8 mouse cellular contexts compared by ENCODE assay signal in genomic region chr17:87796881-87797416, GRCm38 (mm10). TPM values are rescaled to one million over a fixed set of nuclear protein-coding genes. Genes with fewer than 3 reads are reported as not detected.
A peak's percentile ranks its signal among the peaks of the same experiment; 100 is the strongest.
DNase-seq lines count a peak whose midpoint lies in the region; ATAC-seq and TF ChIP-seq lines count a peak whose summit lies in the region.

No protein-coding gene starts in this region.

- ATAC-seq in intestine, embryonic 15.5 days, result peak; percentile 35; the same call in 1 of the 2 replicates
- ATAC-seq in neural tube, embryonic 13.5 days (ENCODE audit: low read depth), result peak; percentile 51; the same call in 1 of the 2 replicates

- H3K36me3 ChIP-seq in intestine, embryonic 15.5 days, result no peaks in the 10 kb centered on the region
- no peaks in the 10 kb centered on the region for H3K36me3 ChIP-seq in neural tube, embryonic 13.5 days

- no peak overlapping the region for H3K9ac ChIP-seq in intestine, embryonic 15.5 days
- peak overlapping the region; percentile 64 for H3K9ac ChIP-seq in neural tube, embryonic 13.5 days

- H3K4me1 ChIP-seq in intestine, embryonic 15.5 days (replicated peaks), result peaks cover 21% of the 10 kb centered on the region
- H3K4me1 ChIP-seq in neural tube, embryonic 13.5 days (replicated peaks), result peaks cover 27% of the 10 kb centered on the region

- peak overlapping the region; percentile 57 for H3K4me3 ChIP-seq in gastrocnemius, adult 2 months
- peak overlapping the region; percentile 42 for H3K4me3 ChIP-seq in intestine, embryonic 15.5 days (replicated peaks)
- peak overlapping the region; percentile 52 for H3K4me3 ChIP-seq in neural tube, embryonic 13.5 days

- H3K27me3 ChIP-seq in intestine, embryonic 15.5 days (replicated peaks), result peaks cover 56% of the 10 kb centered on the region
- peaks cover 82% of the 10 kb centered on the region for H3K27me3 ChIP-seq in neural tube, embryonic 13.5 days

- H3K27ac ChIP-seq in gastrocnemius, adult 2 months, result no peak overlapping the region
- no peak overlapping the region for H3K27ac ChIP-seq in intestine, embryonic 15.5 days
- no peak overlapping the region for H3K27ac ChIP-seq in neural tube, embryonic 13.5 days (replicated peaks)

- intact Hi-C loops in gastrocnemius, adult 2 months (cut with DNase I), result no loop called here

- H3K9me3 ChIP-seq in intestine, embryonic 15.5 days, result no peaks in the 10 kb centered on the region
- H3K9me3 ChIP-seq in neural tube, embryonic 13.5 days, result no peaks in the 10 kb centered on the region

- no peak for DNase-seq in gastrocnemius, adult 2 months
- no peak for DNase-seq in gastrocnemius, postnatal 10 days
- peak; percentile 37 for DNase-seq in testis, postnatal 10 days (ENCODE audit: low spot score)
- no peak for DNase-seq in testis, postnatal 14 days (ENCODE audit: low spot score)
- DNase-seq in ovary, postnatal 14 days (ENCODE audit: low spot score), result no peak
- no peak for DNase-seq in kidney, adult 18-20 months

- H3K4me2 ChIP-seq in intestine, embryonic 15.5 days (replicated peaks), result peak overlapping the region; percentile 88
- H3K4me2 ChIP-seq in neural tube, embryonic 13.5 days, result peak overlapping the region; percentile 96

- no peak for TF ChIP-seq CTCF in gastrocnemius, adult 2 months (IDR thresholded peaks at IDR 0.05)

- under 1% methylated on average over 72 of the region's 72 CpGs for WGBS in intestine, embryonic 15.5 days
- under 1% methylated on average over 59 of the region's 72 CpGs for WGBS in neural tube, embryonic 13.5 days

RNA-seq across cellular contexts. Expression of gene Kcnk12, which starts 0.8 kb away (rescaled TPM):
- not detected for total RNA-seq in gastrocnemius, adult 2 months (2021)
- total RNA-seq in gastrocnemius, postnatal 10 days (2021), result not detected
- polyA plus RNA-seq in intestine, embryonic 15.5 days (2015; fragmentation: Nextera tagmentation; extraction: Ambion mirVana), result not detected in 2 replicates
- polyA plus RNA-seq in neural tube, embryonic 13.5 days (2015; fragmentation: Nextera tagmentation; extraction: Ambion mirVana), result 0.25 and 0.34 TPM in 2 replicates
